Mouse (Mus musculus): ENCODE data around the gene Ifitm7. TPM values are rescaled to one million over a fixed set of nuclear protein-coding genes. Genes with fewer than 3 reads are reported as not detected.

Ifitm7 gene
- not detected in 2 replicates for polyA plus RNA-seq (2012; ENCODE audit: insufficient read depth, insufficient read length, missing spikeins)

GRCm38 (mm10) chr16:13986574-13987478 is at the start of gene Ifitm7, which contains the start of gene 2900011O08Rik:
TSS of gene Ifitm7 (minus strand) at chr16:13986888.
TSS of gene 2900011O08Rik (plus strand) at chr16:13986604.
- Histone ChIP-seq H3K27ac (replicated peaks; ENCODE audit: low read depth, low read length) (no peak within 1 kb of the TSS), H3K4me3 (ENCODE audit: insufficient read depth, low read depth, low read length) (peak within 1 kb of the TSS; percentile 9; the same call in 1 of the 2 replicates)

DNA sequence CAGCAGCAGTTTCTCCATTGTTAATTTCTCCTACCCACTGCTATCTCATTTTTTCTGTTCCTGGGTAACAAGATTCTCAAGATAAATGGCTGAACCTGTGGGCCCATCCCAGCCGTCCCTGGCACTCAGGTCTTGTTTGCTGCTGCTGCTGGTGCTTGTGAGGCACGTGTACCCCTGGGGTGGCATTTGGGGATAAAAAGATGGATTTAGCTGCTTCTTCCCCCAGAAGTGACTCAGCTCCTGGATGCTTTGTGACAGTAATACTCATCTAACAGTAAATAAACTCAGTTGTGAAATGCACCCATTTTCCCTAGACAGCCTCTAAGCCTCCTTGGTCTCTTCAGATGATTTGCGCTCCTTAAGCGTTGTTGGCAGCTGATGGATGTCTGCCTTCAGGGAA is 46.4 kb upstream of the Ifitm7 start:
- Histone ChIP-seq H3K4me3 (ENCODE audit: insufficient read depth, low read depth, low read length) (no peak overlapping the region), H3K4me1 (ENCODE audit: control insufficient read depth, insufficient read depth, insufficient read length, low read length) (no peaks in the 10 kb centered on the region), H3K27ac (replicated peaks; ENCODE audit: low read depth, low read length) (no peak overlapping the region)

More at GRCm38 (mm10) chr16:13986574-13987478, at the start of gene Ifitm7, which contains the start of gene 2900011O08Rik:
- no peaks in the 10 kb centered on the region for H3K4me1 ChIP-seq (ENCODE audit: control insufficient read depth, insufficient read depth, insufficient read length, low read length)

DNA sequence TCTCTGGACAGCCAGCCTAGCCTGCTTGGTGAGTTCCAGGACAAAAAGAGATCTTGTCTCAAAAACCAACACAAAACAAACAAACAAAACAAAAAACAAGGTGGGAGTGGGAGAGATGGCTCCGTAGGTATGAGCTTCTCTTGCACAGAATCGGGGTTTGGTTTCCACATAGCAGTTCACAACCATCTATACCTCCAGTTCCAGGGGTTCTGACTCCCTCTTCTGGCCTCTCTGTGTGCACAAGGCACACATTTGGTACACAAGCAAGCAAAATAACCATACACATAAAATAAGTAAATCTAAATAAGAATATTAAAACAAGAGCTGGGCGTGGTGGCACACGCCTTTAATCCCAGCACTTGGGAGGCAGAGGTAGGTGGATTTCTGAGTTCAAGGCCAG is 44.0 kb upstream of the Ifitm7 start:
- H3K4me3 ChIP-seq (ENCODE audit: insufficient read depth, low read depth, low read length), result no peak overlapping the region
- no peaks in the 10 kb centered on the region for H3K4me1 ChIP-seq (ENCODE audit: control insufficient read depth, insufficient read depth, insufficient read length, low read length)

DNA sequence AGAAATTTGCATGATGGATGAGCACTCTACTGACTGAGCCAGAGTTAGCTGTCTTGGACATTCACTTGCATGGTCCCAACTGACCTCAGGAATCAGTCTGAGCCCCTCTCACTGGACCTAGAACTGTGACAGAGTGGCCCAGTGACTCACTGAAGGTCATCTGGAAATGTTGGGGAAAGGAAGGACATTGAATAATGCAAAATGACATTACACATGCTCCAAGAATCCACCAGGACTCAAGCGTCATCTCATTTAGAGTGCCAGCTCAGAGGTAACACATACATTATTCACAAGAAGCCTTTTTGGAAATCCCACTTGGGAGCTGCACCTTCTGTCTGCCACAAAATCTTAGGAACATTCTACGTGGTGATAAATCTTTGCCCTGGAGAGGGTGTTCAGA is 43.2 kb upstream of the Ifitm7 start:
- no peak overlapping the region for H3K4me3 ChIP-seq (ENCODE audit: insufficient read depth, low read depth, low read length)

More for the DNA sequence above, 44.0 kb upstream of the Ifitm7 start:
- H3K27ac ChIP-seq (replicated peaks; ENCODE audit: low read depth, low read length), result no peak overlapping the region

DNA sequence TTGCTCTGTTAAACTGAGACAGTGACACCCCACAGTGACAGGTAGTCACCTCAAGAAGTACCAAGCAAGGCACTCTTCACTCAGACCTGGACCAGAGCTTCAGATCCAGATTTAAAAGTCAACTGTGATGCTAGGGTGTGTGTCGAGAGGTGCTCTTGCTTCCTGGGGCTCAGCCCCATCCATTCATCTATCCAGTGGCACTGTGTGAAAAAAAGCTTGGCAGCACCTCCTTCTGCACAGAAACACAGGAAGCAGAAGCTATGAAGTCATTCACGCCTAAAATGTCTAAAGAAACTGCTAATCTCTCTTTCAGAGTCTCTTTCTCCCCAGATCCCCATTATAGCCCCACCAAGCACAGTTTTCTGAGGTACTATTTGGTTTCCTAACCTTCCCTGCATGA is 42.4 kb upstream of the Ifitm7 start:
- Histone ChIP-seq H3K27ac (replicated peaks; ENCODE audit: low read depth, low read length) (no peak overlapping the region), H3K4me1 (ENCODE audit: control insufficient read depth, insufficient read depth, insufficient read length, low read length) (no peaks in the 10 kb centered on the region), H3K4me3 (ENCODE audit: insufficient read depth, low read depth, low read length) (no peak overlapping the region)

More for the DNA sequence above, 43.2 kb upstream of the Ifitm7 start:
- H3K4me1 ChIP-seq (ENCODE audit: control insufficient read depth, insufficient read depth, insufficient read length, low read length), result no peaks in the 10 kb centered on the region
- H3K27ac ChIP-seq (replicated peaks; ENCODE audit: low read depth, low read length), result no peak overlapping the region

- Histone ChIP-seq H3K4me3 (ENCODE audit: insufficient read depth, low read depth, low read length) (no peak overlapping the region), H3K27ac (replicated peaks; ENCODE audit: low read depth, low read length) (no peak overlapping the region), H3K4me1 (ENCODE audit: control insufficient read depth, insufficient read depth, insufficient read length, low read length) (no peaks in the 10 kb centered on the region)
These were observed 38.7 kb upstream of the Ifitm7 start for GRCm38 (mm10) chr16:14025091-14025990.

- Histone ChIP-seq H3K4me3 (ENCODE audit: insufficient read depth, low read depth, low read length) (no peak overlapping the region), H3K4me1 (ENCODE audit: control insufficient read depth, insufficient read depth, insufficient read length, low read length) (no peaks in the 10 kb centered on the region), H3K27ac (replicated peaks; ENCODE audit: low read depth, low read length) (no peak overlapping the region)
These were observed 34.6 kb upstream of the Ifitm7 start for GRCm38 (mm10) chr16:14021166-14021822.

GRCm38 (mm10) chr16:14017306-14017705 is 30.6 kb upstream of the Ifitm7 start:
- Histone ChIP-seq H3K27ac (replicated peaks; ENCODE audit: low read depth, low read length) (no peak overlapping the region), H3K4me1 (ENCODE audit: control insufficient read depth, insufficient read depth, insufficient read length, low read length) (no peaks in the 10 kb centered on the region), H3K4me3 (ENCODE audit: insufficient read depth, low read depth, low read length) (no peak overlapping the region)

DNA sequence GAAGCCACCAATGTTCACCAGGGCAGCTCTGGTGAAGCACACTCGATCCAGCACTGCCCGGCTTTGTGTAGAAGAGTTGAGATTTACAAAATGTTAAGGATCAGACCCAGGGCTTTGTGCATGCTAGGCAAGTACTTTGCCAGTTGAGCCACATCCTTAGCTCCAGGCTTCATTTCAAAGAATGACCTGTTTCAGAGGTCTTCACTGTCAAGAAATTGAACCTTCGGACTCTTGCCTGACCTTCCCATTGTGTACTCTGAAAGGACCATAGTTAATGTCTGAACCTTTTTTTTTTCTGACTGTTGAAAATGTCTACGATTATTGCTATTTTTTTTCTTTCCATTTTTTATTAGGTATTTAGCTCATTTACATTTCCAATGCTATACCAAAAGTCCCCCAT is 23.3 kb upstream of the Ifitm7 start:
- no peak overlapping the region for H3K4me3 ChIP-seq (ENCODE audit: insufficient read depth, low read depth, low read length)
- no peaks in the 10 kb centered on the region for H3K4me1 ChIP-seq (ENCODE audit: control insufficient read depth, insufficient read depth, insufficient read length, low read length)
- H3K27ac ChIP-seq (replicated peaks; ENCODE audit: low read depth, low read length), result no peak overlapping the region

DNA sequence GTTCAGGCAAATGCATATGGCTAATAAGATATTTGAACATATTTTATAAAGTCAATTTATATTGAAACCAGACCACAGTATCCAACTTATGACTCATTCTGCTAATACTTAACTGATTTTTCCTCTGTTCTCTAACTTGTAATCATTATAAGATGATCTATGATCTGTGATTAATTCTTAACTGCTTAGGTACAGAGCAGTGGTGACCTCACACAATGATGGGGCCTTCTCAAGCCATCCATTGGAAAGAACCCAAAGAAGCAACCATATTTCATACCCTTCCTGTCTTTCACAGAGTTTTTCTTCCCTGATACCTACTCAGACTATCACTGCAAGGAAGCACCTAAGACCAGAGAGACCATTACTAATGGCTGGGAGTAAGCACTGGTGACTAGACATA is 22.0 kb upstream of the Ifitm7 start:
- H3K4me3 ChIP-seq (ENCODE audit: insufficient read depth, low read depth, low read length), result no peak overlapping the region
- no peaks in the 10 kb centered on the region for H3K4me1 ChIP-seq (ENCODE audit: control insufficient read depth, insufficient read depth, insufficient read length, low read length)
- no peak overlapping the region for H3K27ac ChIP-seq (replicated peaks; ENCODE audit: low read depth, low read length)

DNA sequence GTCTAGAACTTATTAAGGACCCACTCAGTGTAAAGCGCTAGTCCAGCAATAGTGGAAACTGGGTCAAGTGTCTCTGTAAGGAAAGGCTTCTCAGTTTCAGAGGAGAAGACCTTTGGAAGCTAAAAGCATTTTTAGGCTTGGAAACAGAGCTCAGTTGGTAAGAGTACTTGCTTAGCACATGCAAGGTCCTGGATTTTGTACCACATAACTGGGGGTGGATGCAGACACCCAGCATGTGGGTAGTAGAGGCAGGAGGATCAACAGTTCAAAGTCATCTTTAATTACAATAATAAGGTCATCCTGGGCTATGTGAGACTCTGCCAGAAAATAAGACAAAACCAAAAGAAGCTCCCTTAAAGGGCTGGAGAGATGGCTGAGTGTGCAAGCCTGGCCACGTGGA is 21.4 kb upstream of the Ifitm7 start:
- Histone ChIP-seq H3K4me3 (ENCODE audit: insufficient read depth, low read depth, low read length) (no peak overlapping the region), H3K27ac (replicated peaks; ENCODE audit: low read depth, low read length) (no peak overlapping the region), H3K4me1 (ENCODE audit: control insufficient read depth, insufficient read depth, insufficient read length, low read length) (no peaks in the 10 kb centered on the region)

- H3K27ac ChIP-seq (replicated peaks; ENCODE audit: low read depth, low read length), result no peak overlapping the region
- no peak overlapping the region for H3K4me3 ChIP-seq (ENCODE audit: insufficient read depth, low read depth, low read length)
- H3K4me1 ChIP-seq (ENCODE audit: control insufficient read depth, insufficient read depth, insufficient read length, low read length), result no peaks in the 10 kb centered on the region
These were observed 18.6 kb upstream of the Ifitm7 start for GRCm38 (mm10) chr16:14005266-14005665.

DNA sequence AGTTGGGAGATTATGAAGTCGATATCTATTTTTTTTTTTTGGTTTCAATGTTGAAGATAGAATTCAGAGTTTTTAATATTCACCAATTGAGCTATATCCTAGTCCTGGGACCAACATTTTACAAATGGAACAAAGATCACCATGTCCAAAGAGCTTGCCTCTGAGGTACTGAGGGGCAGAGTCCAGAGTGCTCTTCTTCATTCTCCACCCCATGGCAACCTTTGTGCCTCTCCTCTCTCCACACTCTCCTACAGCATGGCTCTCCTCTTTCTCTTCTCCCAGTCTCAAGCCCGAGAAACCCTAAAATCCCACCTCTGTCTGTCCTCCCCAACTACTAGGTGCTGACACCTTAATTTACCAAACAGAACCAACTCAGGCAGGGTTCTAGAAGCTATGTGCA is 18.0 kb upstream of the Ifitm7 start:
- Histone ChIP-seq H3K4me3 (ENCODE audit: insufficient read depth, low read depth, low read length) (no peak overlapping the region), H3K4me1 (ENCODE audit: control insufficient read depth, insufficient read depth, insufficient read length, low read length) (no peaks in the 10 kb centered on the region), H3K27ac (replicated peaks; ENCODE audit: low read depth, low read length) (no peak overlapping the region)

GRCm38 (mm10) chr16:14004170-14004569 is 17.5 kb upstream of the Ifitm7 start:
- Histone ChIP-seq H3K4me3 (ENCODE audit: insufficient read depth, low read depth, low read length) (no peak overlapping the region), H3K27ac (replicated peaks; ENCODE audit: low read depth, low read length) (no peak overlapping the region), H3K4me1 (ENCODE audit: control insufficient read depth, insufficient read depth, insufficient read length, low read length) (no peaks in the 10 kb centered on the region)
